Mouse (Mus musculus): ENCODE results near the gene Vmn1r10.

- no peak for TF ChIP-seq CTCF (IDR thresholded peaks at IDR 0.05; ENCODE audit: extremely low read depth, insufficient read depth, insufficient read length, insufficient replicate concordance)
- TF ChIP-seq POLR2A (IDR thresholded peaks at IDR 0.05; ENCODE audit: low read depth, low read length): no peak
Observed at GRCm38 (mm10) chr6:57156619-57157018, 47.4 kb downstream of the Vmn1r10 start, which contains the start of gene Vmn1r12.
